Mouse (Mus musculus): ENCODE measurements around the gene Ndst2.

Gene Ndst2

GRCm38 (mm10) chr14:20733952-20734774, at the start of gene Ndst2:
Ndst2 (minus strand) TSS chr14:20734562.
- peak; percentile 93 for DNase-seq

GRCm38 (mm10) chr14:20783526-20783925, 49.2 kb upstream of the Ndst2 start:
- DNase-seq: no peak

GRCm38 (mm10) chr14:20782860-20783259, 48.5 kb upstream of the Ndst2 start:
- DNase-seq: no peak

- no peak for DNase-seq
Measured at GRCm38 (mm10) chr14:20780217-20780616, 45.9 kb upstream of the Ndst2 start.

- no peak for DNase-seq
Measured at GRCm38 (mm10) chr14:20778496-20778895, 44.1 kb upstream of the Ndst2 start.

GRCm38 (mm10) chr14:20775661-20776060, 41.3 kb upstream of the Ndst2 start:
- DNase-seq: no peak

- peak; percentile 68 for DNase-seq
Measured at GRCm38 (mm10) chr14:20773410-20773809, 39.0 kb upstream of the Ndst2 start.

- DNase-seq: no peak
Measured at GRCm38 (mm10) chr14:20772808-20773207, 38.4 kb upstream of the Ndst2 start.

- DNase-seq: no peak
Measured at GRCm38 (mm10) chr14:20771941-20772340, 37.6 kb upstream of the Ndst2 start.

- no peak for DNase-seq
Measured at GRCm38 (mm10) chr14:20768581-20768980, 34.2 kb upstream of the Ndst2 start.

- no peak for DNase-seq
Measured at GRCm38 (mm10) chr14:20767936-20768335, 33.6 kb upstream of the Ndst2 start.

GRCm38 (mm10) chr14:20765642-20766258, 31.4 kb upstream of the Ndst2 start:
- DNase-seq: peak; percentile 90

GRCm38 (mm10) chr14:20764942-20765341, 30.6 kb upstream of the Ndst2 start:
- DNase-seq: no peak

- no peak for DNase-seq
Measured at GRCm38 (mm10) chr14:20758768-20759435, 24.5 kb upstream of the Ndst2 start.

- DNase-seq: no peak
Measured at GRCm38 (mm10) chr14:20757370-20757907, 23.1 kb upstream of the Ndst2 start.

- no peak for DNase-seq
Measured at GRCm38 (mm10) chr14:20753792-20754191, 19.4 kb upstream of the Ndst2 start.

- no peak for DNase-seq
Measured at GRCm38 (mm10) chr14:20750503-20750902, 16.1 kb upstream of the Ndst2 start.

GRCm38 (mm10) chr14:20749494-20750051, 15.2 kb upstream of the Ndst2 start:
- no peak for DNase-seq

GRCm38 (mm10) chr14:20748388-20748787, 14.0 kb upstream of the Ndst2 start:
- no peak for DNase-seq

- no peak for DNase-seq
Measured at GRCm38 (mm10) chr14:20746935-20747334, 12.6 kb upstream of the Ndst2 start.

GRCm38 (mm10) chr14:20743614-20744013, 9.3 kb upstream of the Ndst2 start:
- DNase-seq: peak; percentile 59

GRCm38 (mm10) chr14:20741301-20741700, 6.9 kb upstream of the Ndst2 start:
- DNase-seq: no peak

- no peak for DNase-seq
Measured at GRCm38 (mm10) chr14:20738511-20738910, 4.1 kb upstream of the Ndst2 start.
